Mouse (Mus musculus) forebrain, embryonic 16.5 days (tissue): ENCODE measurements around the gene B3glct. TPM values are rescaled to one million over a fixed set of nuclear protein-coding genes. Genes with fewer than 3 reads are reported as not detected.

Experiments used
- ATAC-seq: fragments of 200-750 bp; cut with Nextera tagmentation; 2 replicates; pipeline ENCODE4 v1.8.0; 2017; ENCODE audit warnings: mild to moderate bottlenecking, moderate library complexity
- H3K27ac ChIP-seq: fragments of 300-500 bp; sonication (generic); 2 replicates; pipeline ENCODE4 v1.5.1; 2014; ENCODE audit warnings: low read length, control low read depth
- H3K27me3 ChIP-seq: fragments of 300-500 bp; sonication (generic); replicated peaks from 2 replicates; pipeline ENCODE4 v1.6.1; 2014; ENCODE audit warnings: low read length; ENCODE audit not compliant: control insufficient read depth, insufficient read depth
- H3K36me3 ChIP-seq: fragments of 300-500 bp; sonication (generic); 2 replicates; pipeline ENCODE4 v1.6.1; 2014; ENCODE audit not compliant: control insufficient read depth, insufficient read depth
- H3K4me1 ChIP-seq: fragments of 300-500 bp; sonication (generic); replicated peaks from 2 replicates; pipeline ENCODE4 v1.6.1; 2014; ENCODE audit warnings: low read length; ENCODE audit not compliant: control insufficient read depth, insufficient read depth
- H3K4me2 ChIP-seq: fragments of 300-500 bp; sonication (generic); 2 replicates; pipeline ENCODE4 v1.6.1; 2014; ENCODE audit warnings: mild to moderate bottlenecking, low read length, control low read depth
- H3K4me3 ChIP-seq: fragments of 300-500 bp; sonication (generic); replicated peaks from 2 replicates; pipeline ENCODE4 v1.5.1; 2014; ENCODE audit warnings: mild to moderate bottlenecking, low read length, control low read depth
- H3K9ac ChIP-seq: fragments of 300-500 bp; sonication (generic); replicated peaks from 2 replicates; pipeline ENCODE4 v1.6.1; 2014; ENCODE audit warnings: low read depth, low read length, control low read depth
- H3K9me3 ChIP-seq: fragments of 300-500 bp; sonication (generic); 2 replicates; pipeline ENCODE4 v1.6.1; 2016; ENCODE audit warnings: low read length; ENCODE audit not compliant: control insufficient read depth
- WGBS: fragments of 180-500 bp; shearing (Covaris S2); extraction: QIAGEN DNeasy Blood & Tissue Kit; methylation state at CpG from one replicate; pipeline ENCODE4 v1.1.7; 2014; 5-methylcytosine and 5-hydroxymethylcytosine counted together
- polyA plus RNA-seq: library from polyadenylated mRNA; unstranded; fragments of >200 nt; fragmentation: Nextera tagmentation; extraction: Ambion mirVana; gene quantifications from 2 replicates; pipeline ENCODE4 v1.2.1, GENCODE M21; 2015

Gene B3glct
- polyA plus RNA-seq, 1 experiment from 2014 or later = 14.4 TPM

GRCm38 (mm10) chr5:149693200-149693599, 15.2 kb downstream of the B3glct start:
- no peak overlapping the region for H3K27ac ChIP-seq
- WGBS = 79% methylated on average over 2 of the region's 2 CpGs

GRCm38 (mm10) chr5:149693968-149694367, 15.9 kb downstream of the B3glct start:
- ATAC-seq = no peak
- Histone ChIP-seq H3K9ac (no peak overlapping the region), H3K27me3 (no peaks in the 10 kb centered on the region), H3K4me2 (no peak overlapping the region), H3K27ac (no peak overlapping the region), H3K4me3 (no peak overlapping the region), H3K4me1 (peaks cover 6% of the 10 kb centered on the region), H3K9me3 (no peaks in the 10 kb centered on the region), H3K36me3 (0 out of 2 replicates have a peak, but pooled peaks cover 2% of the 10 kb centered on the region)
- WGBS = 79% methylated on average over 3 of the region's 3 CpGs

More at GRCm38 (mm10) chr5:149693200-149693599, 15.2 kb downstream of the B3glct start:
- Histone ChIP-seq H3K4me3 (no peak overlapping the region), H3K36me3 (0 out of 2 replicates have a peak, but pooled peaks cover 2% of the 10 kb centered on the region), H3K27me3 (no peaks in the 10 kb centered on the region), H3K9me3 (no peaks in the 10 kb centered on the region), H3K9ac (no peak overlapping the region), H3K4me1 (peaks cover 6% of the 10 kb centered on the region), H3K4me2 (no peak overlapping the region)
- ATAC-seq = no peak

- H3K4me1 ChIP-seq = peaks cover 6% of the 10 kb centered on the region
- no peak overlapping the region for H3K9ac ChIP-seq
- H3K27me3 ChIP-seq = no peaks in the 10 kb centered on the region
- H3K36me3 ChIP-seq = 0 out of 2 replicates have a peak, but pooled peaks cover 2% of the 10 kb centered on the region
- no peak overlapping the region for H3K4me3 ChIP-seq
- H3K4me2 ChIP-seq = no peak overlapping the region
- WGBS = 87% methylated on average over 18 of the region's 18 CpGs
- no peaks in the 10 kb centered on the region for H3K9me3 ChIP-seq
- no peak overlapping the region for H3K27ac ChIP-seq
- ATAC-seq = no peak
These were observed 17.2 kb downstream of the B3glct start for GRCm38 (mm10) chr5:149695077-149695750.

DNA sequence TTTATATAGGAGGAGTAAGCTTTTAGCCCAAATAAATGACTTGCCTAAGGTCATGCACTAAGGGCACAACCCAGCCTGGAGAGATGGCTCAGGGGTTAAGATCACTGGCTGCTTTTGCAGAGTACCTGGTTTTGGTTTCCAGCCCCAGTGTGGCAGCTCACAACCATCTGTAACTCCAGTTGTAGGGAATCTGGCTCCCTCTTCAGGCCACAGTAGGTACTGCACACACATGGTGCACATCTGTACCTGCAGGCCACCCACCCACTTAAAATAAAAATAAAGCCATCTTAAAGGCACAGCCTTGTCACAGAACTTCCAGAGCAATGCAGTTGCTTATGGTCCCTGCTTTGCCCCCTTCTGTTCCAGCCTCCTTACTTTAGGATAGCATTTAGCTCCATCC, 24.7 kb downstream of the B3glct start:
- H3K27ac ChIP-seq = no peak overlapping the region
- no peaks in the 10 kb centered on the region for H3K27me3 ChIP-seq
- H3K9me3 ChIP-seq = no peaks in the 10 kb centered on the region
- no peaks in the 10 kb centered on the region for H3K4me1 ChIP-seq
- H3K9ac ChIP-seq = no peak overlapping the region
- ATAC-seq = no peak
- no peak overlapping the region for H3K4me3 ChIP-seq
- no peak overlapping the region for H3K4me2 ChIP-seq
- H3K36me3 ChIP-seq = no peaks in the 10 kb centered on the region

GRCm38 (mm10) chr5:149711545-149711944, 33.5 kb downstream of the B3glct start:
- Histone ChIP-seq H3K4me2 (no peak overlapping the region), H3K27ac (no peak overlapping the region), H3K4me3 (no peak overlapping the region), H3K9me3 (peaks cover 3% of the 10 kb centered on the region; the same call in 1 of the 2 replicates), H3K27me3 (no peaks in the 10 kb centered on the region), H3K9ac (no peak overlapping the region), H3K4me1 (peaks cover 12% of the 10 kb centered on the region), H3K36me3 (no peaks in the 10 kb centered on the region)
- 95% methylated on average over 4 of the region's 4 CpGs for WGBS
- ATAC-seq = no peak

GRCm38 (mm10) chr5:149713170-149713774, 35.2 kb downstream of the B3glct start:
- no peak overlapping the region for H3K9ac ChIP-seq
- peaks cover 12% of the 10 kb centered on the region for H3K4me1 ChIP-seq
- no peak overlapping the region for H3K4me3 ChIP-seq
- H3K27ac ChIP-seq = no peak overlapping the region
- H3K4me2 ChIP-seq = no peak overlapping the region
- peak; percentile 35; the same call in 1 of the 2 replicates for ATAC-seq
- H3K27me3 ChIP-seq = no peaks in the 10 kb centered on the region
- 44% methylated on average over 11 of the region's 11 CpGs for WGBS
- H3K9me3 ChIP-seq = peaks cover 3% of the 10 kb centered on the region; the same call in 1 of the 2 replicates
- H3K36me3 ChIP-seq = no peaks in the 10 kb centered on the region

DNA sequence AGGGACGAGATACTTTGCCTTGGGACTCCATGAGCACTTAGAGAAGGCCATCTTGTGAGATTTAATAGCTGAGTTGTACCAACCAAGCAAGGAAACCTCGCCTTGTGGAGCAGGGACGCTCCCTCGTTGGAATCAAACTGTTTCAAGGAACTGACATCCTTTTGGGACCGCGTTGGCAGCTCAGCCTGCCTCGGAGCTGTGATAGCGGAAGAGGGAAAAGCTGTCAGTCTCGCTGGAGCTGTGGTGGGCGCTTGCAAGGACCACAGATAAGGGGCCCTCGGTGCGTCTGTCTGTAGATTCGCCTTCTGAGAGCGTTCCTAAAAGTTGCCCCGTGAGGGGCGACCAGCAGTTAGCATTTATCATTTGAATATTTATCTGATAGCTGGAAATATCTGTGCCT, 35.8 kb downstream of the B3glct start:
- 80% methylated on average over 16 of the region's 16 CpGs for WGBS
- H3K4me2 ChIP-seq = no peak overlapping the region
- ATAC-seq = no peak
- no peak overlapping the region for H3K9ac ChIP-seq
- H3K9me3 ChIP-seq = no peaks in the 10 kb centered on the region
- no peaks in the 10 kb centered on the region for H3K36me3 ChIP-seq
- no peak overlapping the region for H3K4me3 ChIP-seq
- no peak overlapping the region for H3K27ac ChIP-seq
- peaks cover 12% of the 10 kb centered on the region for H3K4me1 ChIP-seq
- no peaks in the 10 kb centered on the region for H3K27me3 ChIP-seq

DNA sequence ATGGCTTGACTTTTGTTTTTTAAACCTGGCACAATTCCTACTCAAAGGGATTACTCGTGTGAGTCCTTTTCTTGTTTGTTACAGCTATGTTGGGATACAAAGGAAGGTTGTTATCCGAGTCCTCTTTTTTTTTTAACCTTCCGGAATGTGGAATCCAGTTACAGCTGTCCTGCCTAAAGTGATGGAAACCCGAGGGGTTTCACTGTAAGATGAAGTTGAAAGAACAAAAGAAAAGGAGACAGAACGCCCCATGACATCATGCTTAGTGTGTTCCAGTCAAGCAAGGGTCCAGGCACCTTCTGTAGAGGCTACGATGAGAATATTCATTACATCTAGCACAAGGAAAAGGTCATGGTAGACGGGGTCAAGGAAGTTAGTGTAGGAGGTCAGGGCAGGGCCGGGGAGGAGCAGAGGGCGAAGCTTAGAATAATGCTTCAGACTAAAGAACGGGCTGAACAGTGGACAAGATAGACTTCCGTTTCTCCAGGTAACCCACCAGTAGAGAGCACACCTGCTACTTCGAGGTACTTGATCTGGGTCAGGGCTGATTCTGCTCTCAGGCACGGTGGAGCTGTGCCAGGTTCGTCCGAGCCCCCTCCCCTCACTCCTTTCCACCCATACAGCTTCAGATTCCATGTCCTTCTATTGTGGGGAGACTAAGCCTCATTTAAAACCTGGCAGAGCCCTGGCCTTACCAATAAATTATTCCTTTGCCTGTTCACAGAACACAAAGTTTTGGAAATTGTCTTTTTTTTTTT, 37.7 kb downstream of the B3glct start:
- H3K4me2 ChIP-seq = peak overlapping the region; percentile 29
- 24% methylated on average over 15 of the region's 15 CpGs for WGBS

DNA sequence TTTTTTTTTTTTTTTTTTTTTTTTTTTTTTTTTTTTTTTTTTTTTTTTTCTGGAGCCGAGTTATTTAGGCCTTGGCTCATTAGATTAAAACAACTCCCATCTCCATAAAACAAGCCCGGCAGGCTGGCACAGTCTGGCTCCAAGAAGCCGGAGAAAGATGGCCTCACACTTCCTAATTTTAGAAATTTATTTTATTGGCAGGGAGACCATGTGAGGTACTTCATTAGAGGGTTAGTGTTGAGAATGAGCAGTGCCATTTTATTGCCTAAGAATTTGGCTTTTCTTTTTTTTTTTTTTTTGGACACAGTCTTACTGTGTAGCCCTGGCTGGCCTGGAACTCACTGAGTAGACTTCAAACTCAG, 38.3 kb downstream of the B3glct start:
- no peaks in the 10 kb centered on the region for H3K9me3 ChIP-seq
- peaks cover 12% of the 10 kb centered on the region for H3K4me1 ChIP-seq
- H3K9ac ChIP-seq = no peak overlapping the region
- H3K27me3 ChIP-seq = no peaks in the 10 kb centered on the region
- WGBS = 26% methylated on average over 3 of the region's 3 CpGs
- no peak overlapping the region for H3K4me3 ChIP-seq
- no peak overlapping the region for H3K4me2 ChIP-seq
- H3K36me3 ChIP-seq = no peaks in the 10 kb centered on the region
- peak; percentile 37 for ATAC-seq
- no peak overlapping the region for H3K27ac ChIP-seq

More for the DNA sequence above, 37.7 kb downstream of the B3glct start:
- H3K9me3 ChIP-seq = no peaks in the 10 kb centered on the region
- peaks cover 12% of the 10 kb centered on the region for H3K4me1 ChIP-seq
- H3K27me3 ChIP-seq = no peaks in the 10 kb centered on the region
- H3K27ac ChIP-seq = no peak overlapping the region
- H3K9ac ChIP-seq = no peak overlapping the region
- ATAC-seq = peak; percentile 52
- no peak overlapping the region for H3K4me3 ChIP-seq
- no peaks in the 10 kb centered on the region for H3K36me3 ChIP-seq
